22 mouse cellular contexts compared by ENCODE assay signal in genomic region chr4:98599358-98599757, GRCm38 (mm10).
A peak's percentile ranks its signal among the peaks of the same experiment; 100 is the strongest.
DNase-seq lines count a peak whose midpoint lies in the region; ATAC-seq and TF ChIP-seq lines count a peak whose summit lies in the region.
"Had no signal": no experiment of that assay in that cellular context is flagged by ENCODE, and none has a peak within 500 bp of the region (broad histone marks: within the 10 kb centered on the region; RNA-seq: fewer than 3 reads in every experiment).

No protein-coding gene starts in this region.

- H3K9ac ChIP-seq in kidney, postnatal 0 days (ENCODE audit: low read depth, low read length), result no peak overlapping the region
- no peak overlapping the region for H3K9ac ChIP-seq in limb, embryonic 15.5 days
- no peak overlapping the region for H3K9ac ChIP-seq in midbrain, embryonic 13.5 days (replicated peaks)
- H3K9ac ChIP-seq: forebrain, embryonic 12.5 days; liver, postnatal 0 days had no signal

- no peak for ATAC-seq in kidney, postnatal 0 days (replicated peaks; ENCODE audit: low FRiP score, low read depth)
- ATAC-seq in limb, embryonic 15.5 days (ENCODE audit: insufficient number of reproducible peaks, low FRiP score, low TSS enrichment, low read depth), result no peak
- no peak for ATAC-seq in midbrain, embryonic 13.5 days
- ATAC-seq: CD4-positive, CD25-positive, alpha-beta regulatory T cell, adult 4 months; liver, postnatal 0 days; lung, postnatal 0 days had no signal

- 31% methylated on average over 6 of the region's 6 CpGs for WGBS in kidney, postnatal 0 days
- 53% methylated on average over 6 of the region's 6 CpGs for WGBS in kidney, adult 2 months
- WGBS in limb, embryonic 15.5 days, result 37% methylated on average over 6 of the region's 6 CpGs
- 71% methylated on average over 6 of the region's 6 CpGs for WGBS in midbrain, embryonic 13.5 days

- no peaks in the 10 kb centered on the region for H3K4me1 ChIP-seq in kidney, postnatal 0 days (replicated peaks; ENCODE audit: insufficient read depth, low read length)
- H3K4me1 ChIP-seq in kidney, adult 2 months (ENCODE audit: control insufficient read depth, insufficient read depth, low read length), result no peaks in the 10 kb centered on the region
- 0 out of 2 replicates have a peak, but pooled peaks cover 6% of the 10 kb centered on the region for H3K4me1 ChIP-seq in limb, embryonic 15.5 days
- H3K4me1 ChIP-seq in midbrain, embryonic 13.5 days (replicated peaks), result peaks cover 7% of the 10 kb centered on the region

- H3K27me3 ChIP-seq in kidney, postnatal 0 days (ENCODE audit: insufficient read depth, low read length), result no peaks in the 10 kb centered on the region
- no peaks in the 10 kb centered on the region for H3K27me3 ChIP-seq in kidney, adult 2 months (replicated peaks; ENCODE audit: control insufficient read depth, insufficient read depth, low read length)
- no peaks in the 10 kb centered on the region for H3K27me3 ChIP-seq in limb, embryonic 15.5 days
- no peaks in the 10 kb centered on the region for H3K27me3 ChIP-seq in midbrain, embryonic 13.5 days
- H3K27me3 ChIP-seq: forebrain, embryonic 12.5 days had no signal

- no peak for TF ChIP-seq POLR2A in kidney, adult 2 months (IDR thresholded peaks at IDR 0.05; ENCODE audit: low read depth, low read length)

- TF ChIP-seq CTCF in kidney, postnatal 0 days (IDR thresholded peaks at IDR 0.05; ENCODE audit: low read depth), result no peak
- no peak for TF ChIP-seq CTCF in kidney, adult 2 months (conservative IDR thresholded peaks at IDR 0.05; ENCODE audit: insufficient read depth, insufficient read length, low read depth, low read length)

- DNase-seq in gastrocnemius, adult 18-20 months (ENCODE audit: low spot score), result peak; percentile 40
- DNase-seq in gastrocnemius, postnatal 36 days, result no peak
- peak; percentile 22 for DNase-seq in kidney, postnatal 0 days (ENCODE audit: low spot score)
- DNase-seq in kidney, adult 2 months, result no peak
- DNase-seq in right cerebral cortex, adult 2 months (ENCODE audit: low spot score in 2 of 2), result no peak
- DNase-seq: adrenal gland, postnatal 14 days; cerebellum, adult 8-10 months; kidney, adult 9 months; kidney, postnatal 36 days; layer of hippocampus, postnatal 36 days; liver, postnatal 0 days; retina, postnatal 1 day; thymus, adult 2 months had no signal

- no peaks in the 10 kb centered on the region for H3K9me3 ChIP-seq in kidney, postnatal 0 days (replicated peaks; ENCODE audit: low read length)
- no peaks in the 10 kb centered on the region for H3K9me3 ChIP-seq in limb, embryonic 15.5 days
- H3K9me3 ChIP-seq in midbrain, embryonic 13.5 days, result no peaks in the 10 kb centered on the region
- H3K9me3 ChIP-seq: forebrain, embryonic 12.5 days had no signal

- no peak overlapping the region for H3K4me3 ChIP-seq in kidney, postnatal 0 days (replicated peaks; ENCODE audit: low read depth, low read length)
- H3K4me3 ChIP-seq in kidney, adult 2 months (ENCODE audit: insufficient read depth, low read depth, low read length), result no peak overlapping the region
- no peak overlapping the region for H3K4me3 ChIP-seq in limb, embryonic 15.5 days
- no peak overlapping the region for H3K4me3 ChIP-seq in midbrain, embryonic 13.5 days (replicated peaks)
- H3K4me3 ChIP-seq: forebrain, embryonic 12.5 days; myocyte had no signal

- intact Hi-C loops in gastrocnemius, postnatal 36 days (cut with DNase I), result no loop called here

- H3K36me3 ChIP-seq in kidney, postnatal 0 days (ENCODE audit: insufficient read depth, low read length), result no peaks in the 10 kb centered on the region
- no peaks in the 10 kb centered on the region for H3K36me3 ChIP-seq in kidney, adult 2 months (ENCODE audit: control insufficient read depth, insufficient read depth, low read length)
- H3K36me3 ChIP-seq in limb, embryonic 15.5 days, result no peaks in the 10 kb centered on the region
- H3K36me3 ChIP-seq in midbrain, embryonic 13.5 days, result no peaks in the 10 kb centered on the region
- H3K36me3 ChIP-seq: forebrain, embryonic 12.5 days had no signal

- no peak overlapping the region for H3K27ac ChIP-seq in kidney, postnatal 0 days
- no peak overlapping the region for H3K27ac ChIP-seq in kidney, adult 2 months (ENCODE audit: insufficient read depth, low read depth, low read length)
- H3K27ac ChIP-seq in limb, embryonic 15.5 days, result peak overlapping the region; percentile 66
- no peak overlapping the region for H3K27ac ChIP-seq in midbrain, embryonic 13.5 days
- H3K27ac ChIP-seq: forebrain, embryonic 12.5 days; macrophage had no signal

- H3K4me2 ChIP-seq in kidney, postnatal 0 days (ENCODE audit: low read length), result no peak overlapping the region
- no peak overlapping the region for H3K4me2 ChIP-seq in limb, embryonic 15.5 days
- no peak overlapping the region for H3K4me2 ChIP-seq in midbrain, embryonic 13.5 days (replicated peaks)
- H3K4me2 ChIP-seq: forebrain, embryonic 12.5 days; heart, embryonic 11.5 days; liver, embryonic 11.5 days had no signal

Comparison
In these comparisons a context has a peak if more than half of its experiments do, and no peak if none do; other contexts are left out.
1. DNase-seq: peak in gastrocnemius, adult 18-20 months (single experiment) and kidney, postnatal 0 days (single experiment); none in gastrocnemius, postnatal 36 days (0 of 2), kidney, adult 2 months (single experiment) and right cerebral cortex, adult 2 months (0 of 2).